Mouse (Mus musculus) lung, postnatal 4 days (tissue): ENCODE data around the gene Lss.

Experiments
- DNase-seq, 2 experiments: peaks; one replicate each; pipeline ENCODE4 v3.0.0; 2021

Gene Lss

GRCm38 (mm10) chr10:76569996-76570685 lies 38.8 kb downstream of the Lss start:
- DNase-seq, result no peak

DNA sequence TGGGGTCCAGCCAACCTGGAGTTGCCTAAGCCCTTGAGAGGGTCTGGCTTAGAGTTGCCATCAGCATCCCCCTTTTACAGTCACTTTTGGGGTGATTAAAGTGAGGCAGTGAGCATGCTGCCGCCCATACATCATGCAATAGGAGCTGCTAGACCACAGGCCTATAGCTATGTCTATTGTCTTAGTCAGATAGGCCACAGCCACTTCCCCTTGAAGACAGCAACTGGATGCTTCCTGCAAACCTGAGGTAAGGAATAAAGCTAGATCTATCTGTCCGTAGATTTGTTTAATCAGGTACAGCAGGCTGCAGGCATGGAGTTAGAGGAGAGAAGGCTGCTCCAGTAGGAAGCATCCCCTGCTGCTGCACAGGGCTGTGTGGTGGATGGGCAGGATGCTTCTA lies 39.7 kb downstream of the Lss start:
- DNase-seq, result no peak

DNA sequence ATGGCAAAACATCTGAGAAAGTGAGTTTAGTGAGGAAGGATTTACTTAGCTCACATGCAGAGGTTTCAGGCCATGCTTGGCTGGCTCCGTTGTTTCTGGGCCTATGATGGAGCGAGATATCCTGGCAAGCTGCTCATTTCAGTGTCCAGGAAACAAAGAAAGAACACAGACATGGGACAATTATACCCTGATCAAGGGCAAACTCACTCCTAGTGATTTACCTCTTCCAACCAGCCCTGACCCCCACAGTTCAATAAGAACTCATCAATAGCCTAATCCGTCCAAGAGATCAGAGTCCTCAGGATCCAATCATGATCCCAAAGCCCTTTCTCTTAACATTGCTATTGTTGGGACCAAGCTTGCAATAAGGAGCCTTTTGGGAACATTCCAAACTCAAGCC lies 40.8 kb downstream of the Lss start:
- DNase-seq, result no peak

- DNase-seq, result no peak
Observed at GRCm38 (mm10) chr10:76575374-76575773, 44.0 kb downstream of the Lss start, which contains the start of gene Ftcd. Gene Ftcd (plus strand): TSS chr10:76575648.

DNA sequence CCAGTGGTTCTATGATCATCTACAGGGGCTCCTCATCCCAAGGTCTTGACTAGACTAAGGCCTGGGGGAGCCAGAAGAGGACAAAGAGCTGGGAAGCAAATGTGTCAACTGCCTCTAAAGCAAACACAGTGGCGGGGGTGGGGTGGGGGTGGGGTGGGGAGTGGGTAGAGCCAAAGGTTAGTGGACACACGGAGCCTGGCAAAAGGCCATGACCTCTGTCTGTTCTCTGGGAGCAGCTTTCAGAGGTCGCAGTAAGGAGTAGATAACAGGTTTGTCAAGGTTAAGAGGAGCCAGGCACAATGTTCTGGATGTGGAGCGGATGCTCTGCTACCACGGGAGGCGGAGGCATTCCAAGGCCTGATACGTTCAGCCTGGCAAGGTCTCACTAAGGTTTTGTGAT lies 45.5 kb downstream of the Lss start:
- no peak for DNase-seq

GRCm38 (mm10) chr10:76584138-76584537 lies 52.8 kb downstream of the Lss start:
- DNase-seq, result no peak

DNA sequence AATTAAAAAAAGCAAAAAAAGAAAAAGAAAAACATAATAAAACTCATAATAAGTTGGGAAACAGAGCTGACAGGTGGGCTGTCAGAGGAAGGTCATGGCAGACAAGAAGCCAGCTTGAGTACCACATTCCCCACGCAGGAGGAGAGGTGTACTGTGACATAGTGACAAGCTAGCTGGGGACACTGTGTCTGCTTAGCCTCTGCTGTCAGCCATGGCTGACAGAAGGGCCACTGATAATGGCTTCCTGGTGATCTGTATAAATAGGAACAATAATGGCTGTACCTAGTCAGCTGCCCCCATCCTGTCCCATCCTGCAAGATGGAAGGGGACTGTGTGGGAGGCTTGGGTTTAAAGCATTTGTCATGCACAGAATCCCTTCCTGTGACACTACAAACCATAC lies 54.8 kb downstream of the Lss start:
- no peak for DNase-seq

DNA sequence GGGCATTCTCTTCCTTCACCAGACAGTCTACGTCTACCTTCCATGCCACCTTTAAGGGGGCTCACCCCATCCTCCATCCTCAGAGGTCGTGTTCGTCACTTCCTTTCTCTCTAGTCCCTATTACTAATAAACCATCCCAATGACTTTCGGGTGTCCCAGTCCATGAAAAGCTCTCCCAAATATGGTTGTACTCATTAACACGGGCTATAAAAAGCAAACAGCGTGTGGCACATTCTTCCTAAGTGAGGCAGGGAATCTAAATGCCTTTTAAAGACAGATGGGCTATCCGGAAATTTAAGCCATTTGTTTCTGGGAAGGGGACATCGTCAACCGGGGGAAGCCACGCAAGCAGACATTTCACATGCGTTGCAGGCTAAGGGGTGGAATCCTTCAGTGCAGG lies 58.8 kb downstream of the Lss start:
- DNase-seq, result no peak

DNA sequence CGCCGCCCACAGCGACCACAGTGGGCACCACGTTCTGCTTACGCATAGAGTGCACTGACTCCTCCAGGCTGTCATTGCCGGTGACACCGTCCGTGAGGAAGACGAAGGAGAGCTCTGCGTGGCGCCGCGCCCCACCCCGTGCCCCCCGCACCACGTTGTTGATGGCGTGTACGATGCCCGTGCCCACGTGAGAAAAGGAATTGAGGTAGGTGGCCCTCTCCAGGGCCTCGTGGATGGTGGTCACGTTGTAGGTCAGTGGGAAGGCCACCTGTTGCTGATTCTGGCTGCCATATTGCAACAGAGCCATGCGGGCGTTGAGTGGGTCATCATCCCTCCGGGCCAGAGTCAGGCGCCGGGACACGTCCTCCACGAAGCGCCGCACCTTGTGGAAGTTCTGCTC lies 65.0 kb downstream of the Lss start:
- no peak for DNase-seq

GRCm38 (mm10) chr10:76602690-76603089 lies 71.3 kb downstream of the Lss start:
- DNase-seq, result no peak
